Mouse (Mus musculus) midbrain, embryonic 15.5 days (tissue): ENCODE results near the gene Lrif1. TPM values are rescaled to one million over a fixed set of nuclear protein-coding genes. Genes with fewer than 3 reads are reported as not detected.
"Not testable (repeated sequence)": the region's sequence is repeated elsewhere in the genome, so short reads cannot be mapped to it uniquely, and the experiment has no call there.

Experiments
- ATAC-seq: fragments of 200-750 bp; cut with Nextera tagmentation; replicated peaks from 2 replicates; pipeline ENCODE4 v1.8.0; 2017; ENCODE audit warnings: moderate TSS enrichment
- H3K27ac ChIP-seq: fragments of 300-500 bp; sonication (generic); 2 replicates; pipeline ENCODE4 v1.5.1; 2015; ENCODE audit warnings: mild to moderate bottlenecking, inconsistent platforms
- H3K27me3 ChIP-seq: fragments of 300-500 bp; sonication (generic); replicated peaks from 2 replicates; pipeline ENCODE4 v1.6.1; 2015; ENCODE audit warnings: inconsistent platforms
- H3K36me3 ChIP-seq: fragments of 300-500 bp; sonication (generic); replicated peaks from 2 replicates; pipeline ENCODE4 v1.6.1; 2015; ENCODE audit warnings: inconsistent platforms
- H3K4me1 ChIP-seq: fragments of 300-500 bp; sonication (generic); 2 replicates; pipeline ENCODE4 v1.6.1; 2015; ENCODE audit warnings: inconsistent platforms
- H3K4me2 ChIP-seq: fragments of 300-500 bp; sonication (generic); 2 replicates; pipeline ENCODE4 v1.6.1; 2015; ENCODE audit warnings: inconsistent platforms, mild to moderate bottlenecking, moderate library complexity
- H3K4me3 ChIP-seq: fragments of 300-500 bp; sonication (generic); 2 replicates; pipeline ENCODE4 v1.5.1; 2015; ENCODE audit warnings: mild to moderate bottlenecking, inconsistent platforms
- H3K9ac ChIP-seq: fragments of 300-500 bp; sonication (generic); 2 replicates; pipeline ENCODE4 v1.6.1; 2015; ENCODE audit warnings: mild to moderate bottlenecking, inconsistent platforms
- H3K9me3 ChIP-seq: fragments of 300-500 bp; sonication (generic); 2 replicates; pipeline ENCODE4 v1.6.1; 2016; ENCODE audit warnings: inconsistent platforms
- WGBS: fragments of 180-500 bp; shearing (Covaris S2); methylation state at CpG from one replicate; pipeline ENCODE4 v1.1.7; 2015; ENCODE audit warnings: mixed read lengths; 5-methylcytosine and 5-hydroxymethylcytosine counted together
- polyA plus RNA-seq: library from polyadenylated mRNA; unstranded; fragments of >200 nt; fragmentation: Nextera tagmentation; extraction: Ambion mirVana; gene quantifications from 2 replicates; pipeline ENCODE4 v1.2.1, GENCODE M21; 2015

Lrif1 gene
- 17.4 and 19.9 TPM in 2 replicates for polyA plus RNA-seq

GRCm38 (mm10) chr3:106684830-106685229 is at the start of gene Lrif1:
Gene Lrif1, plus strand, starts transcription at chr3:106684987.
- no peaks in the 10 kb centered on the region for H3K36me3 ChIP-seq
- no peaks in the 10 kb centered on the region for H3K27me3 ChIP-seq
- peak within 1 kb of the TSS; percentile 54 for H3K4me2 ChIP-seq
- H3K9me3 ChIP-seq, result 0 out of 2 replicates have a peak, but pooled peaks cover 3% of the 10 kb centered on the region
- ATAC-seq, result peak; percentile 100
- peak within 1 kb of the TSS; percentile 65 for H3K4me3 ChIP-seq
- WGBS, result 1% methylated on average over 20 of the region's 20 CpGs
- H3K4me1 ChIP-seq, result peaks cover 6% of the 10 kb centered on the region
- peak within 1 kb of the TSS; percentile 94 for H3K9ac ChIP-seq
- H3K27ac ChIP-seq, result peak within 1 kb of the TSS; percentile 95

- not testable (repeated sequence) for H3K36me3 ChIP-seq, H3K9me3 ChIP-seq, H3K4me1 ChIP-seq, H3K4me2 ChIP-seq, H3K4me3 ChIP-seq, H3K9ac ChIP-seq, H3K27me3 ChIP-seq, ATAC-seq, H3K27ac ChIP-seq
- 76% methylated on average over 14 of the region's 14 CpGs for WGBS
Observed at GRCm38 (mm10) chr3:106672811-106673210, 12.0 kb upstream of the Lrif1 start.

GRCm38 (mm10) chr3:106685381-106685780 is 594 bp downstream of the Lrif1 start:
- H3K27ac ChIP-seq, result peak overlapping the region; percentile 95
- WGBS, result 27% methylated on average over 1 of the region's 1 CpGs

GRCm38 (mm10) chr3:106721397-106722027 is 36.7 kb downstream of the Lrif1 start:
- WGBS, result 2% methylated on average over 31 of the region's 31 CpGs
- ATAC-seq, result peak; percentile 100
- peak overlapping the region; percentile 92 for H3K27ac ChIP-seq
- H3K4me1 ChIP-seq, result 0 out of 2 replicates have a peak, but pooled peaks cover 3% of the 10 kb centered on the region
- peak overlapping the region; percentile 72 for H3K4me2 ChIP-seq
- peaks cover 3% of the 10 kb centered on the region; the same call in 1 of the 2 replicates for H3K9me3 ChIP-seq
- H3K9ac ChIP-seq, result peak overlapping the region; percentile 73
- H3K36me3 ChIP-seq, result no peaks in the 10 kb centered on the region
- peak overlapping the region; percentile 84 for H3K4me3 ChIP-seq
- no peaks in the 10 kb centered on the region; the same call in 1 of the 2 replicates for H3K27me3 ChIP-seq

More at GRCm38 (mm10) chr3:106685381-106685780, 594 bp downstream of the Lrif1 start:
- ATAC-seq, result peak; percentile 19
- Histone ChIP-seq H3K4me2 (peak overlapping the region; percentile 54), H3K4me3 (peak overlapping the region; percentile 65), H3K9ac (peak overlapping the region; percentile 94), H3K4me1 (peaks cover 6% of the 10 kb centered on the region), H3K27me3 (no peaks in the 10 kb centered on the region), H3K36me3 (no peaks in the 10 kb centered on the region), H3K9me3 (peaks cover 4% of the 10 kb centered on the region; the same call in 1 of the 2 replicates)

- Histone ChIP-seq H3K9me3 (peaks cover 4% of the 10 kb centered on the region; the same call in 1 of the 2 replicates), H3K9ac (peak overlapping the region; percentile 73), H3K27me3 (no peaks in the 10 kb centered on the region; the same call in 1 of the 2 replicates), H3K4me2 (peak overlapping the region; percentile 72), H3K4me3 (peak overlapping the region; percentile 84), H3K27ac (peak overlapping the region; percentile 92), H3K36me3 (no peaks in the 10 kb centered on the region), H3K4me1 (0 out of 2 replicates have a peak, but pooled peaks cover 3% of the 10 kb centered on the region)
- ATAC-seq, result peak; percentile 96
- 1% methylated on average over 33 of the region's 33 CpGs for WGBS
Observed at GRCm38 (mm10) chr3:106722028-106722945, 37.5 kb downstream of the Lrif1 start.

GRCm38 (mm10) chr3:106755898-106756297 is 71.1 kb downstream of the Lrif1 start:
- H3K27ac ChIP-seq, result no peak overlapping the region
- ATAC-seq, result no peak
- no peak overlapping the region for H3K4me2 ChIP-seq
- no peaks in the 10 kb centered on the region for H3K4me1 ChIP-seq
- 80% methylated on average over 1 of the region's 1 CpGs for WGBS
- no peaks in the 10 kb centered on the region for H3K9me3 ChIP-seq
- H3K27me3 ChIP-seq, result no peaks in the 10 kb centered on the region
- H3K36me3 ChIP-seq, result no peaks in the 10 kb centered on the region
- H3K4me3 ChIP-seq, result no peak overlapping the region
- no peak overlapping the region for H3K9ac ChIP-seq

- Histone ChIP-seq H3K4me1 (no peaks in the 10 kb centered on the region), H3K36me3 (no peaks in the 10 kb centered on the region), H3K27me3 (no peaks in the 10 kb centered on the region), H3K4me3 (no peak overlapping the region), H3K9me3 (no peaks in the 10 kb centered on the region), H3K27ac (no peak overlapping the region), H3K4me2 (no peak overlapping the region), H3K9ac (no peak overlapping the region)
- WGBS, result 85% methylated on average over 1 of the region's 1 CpGs
- ATAC-seq, result no peak
Observed at GRCm38 (mm10) chr3:106771834-106772233, 87.0 kb downstream of the Lrif1 start.

GRCm38 (mm10) chr3:106785130-106785529 is 100.3 kb downstream of the Lrif1 start:
- Histone ChIP-seq H3K27me3 (no peaks in the 10 kb centered on the region), H3K4me3 (no peak overlapping the region), H3K27ac (no peak overlapping the region), H3K4me1 (no peaks in the 10 kb centered on the region), H3K9me3 (no peaks in the 10 kb centered on the region), H3K4me2 (no peak overlapping the region), H3K36me3 (no peaks in the 10 kb centered on the region), H3K9ac (no peak overlapping the region)
- ATAC-seq, result no peak
- whole genome bisulfite sequencing, result 76% methylated on average over 3 of the region's 3 CpGs

Other genes with a start within 250 kb of the Lrif1 start
- gene Dennd2d, start 202.6 kb upstream of the Lrif1 start, polyA plus RNA-seq, result 0.67 and 0.78 TPM in 2 replicates
- 57.8 and 61.3 TPM in 2 replicates for gene Dram2, start 137.2 kb upstream of the Lrif1 start, polyA plus RNA-seq
- 46.5 and 47.7 TPM in 2 replicates for gene Cept1, start 137.2 kb upstream of the Lrif1 start, polyA plus RNA-seq
- gene Cd53, start 105.2 kb downstream of the Lrif1 start, polyA plus RNA-seq, result 4.4 and 4.8 TPM in 2 replicates
- not detected in 2 replicates for gene Olfr266, start 141.3 kb downstream of the Lrif1 start, polyA plus RNA-seq